Mouse (Mus musculus): ENCODE results near the gene Tecr.

- TF ChIP-seq POLR2A (IDR thresholded peaks at IDR 0.05; ENCODE audit: insufficient read depth, low read depth, low read length) (no peak), CTCF (IDR thresholded peaks at IDR 0.05) (no peak)
These were observed 24.4 kb upstream of the Tecr start for GRCm38 (mm10) chr8:83632083-83632707.

All from heart, adult 2 months (tissue).